Mouse (Mus musculus) midbrain, embryonic 16.5 days (tissue): ENCODE measurements around the gene Pfn1. TPM values are rescaled to one million over a fixed set of nuclear protein-coding genes. Genes with fewer than 3 reads are reported as not detected.

Source experiments
- ATAC-seq: fragments of 200-750 bp; cut with Nextera tagmentation; 2 replicates; pipeline ENCODE4 v1.8.0; 2017; ENCODE audit warnings: moderate TSS enrichment
- H3K27ac ChIP-seq: fragments of 300-500 bp; sonication (generic); 2 replicates; pipeline ENCODE4 v1.5.1; 2014; ENCODE audit warnings: mild to moderate bottlenecking, low read length, mixed read lengths
- H3K27me3 ChIP-seq: fragments of 300-500 bp; sonication (generic); 2 replicates; pipeline ENCODE4 v1.6.1; 2014; ENCODE audit warnings: low read depth, low read length, mixed read lengths; ENCODE audit not compliant: control insufficient read depth, insufficient read depth
- H3K36me3 ChIP-seq: fragments of 300-500 bp; sonication (generic); 2 replicates; pipeline ENCODE4 v1.6.1; 2014; ENCODE audit warnings: mild to moderate bottlenecking, low read length, moderate library complexity, mixed read lengths; ENCODE audit not compliant: control insufficient read depth, insufficient read depth
- H3K4me1 ChIP-seq: fragments of 300-500 bp; sonication (generic); 2 replicates; pipeline ENCODE4 v1.6.1; 2014; ENCODE audit warnings: mild to moderate bottlenecking, low read length, mixed read lengths; ENCODE audit not compliant: control insufficient read depth, insufficient read depth
- H3K4me2 ChIP-seq: fragments of 300-500 bp; sonication (generic); 2 replicates; pipeline ENCODE4 v1.6.1; 2014; ENCODE audit warnings: mild to moderate bottlenecking, low read length, mixed read lengths
- H3K4me3 ChIP-seq: fragments of 300-500 bp; sonication (generic); 2 replicates; pipeline ENCODE4 v1.5.1; 2014; ENCODE audit warnings: low read depth, mild to moderate bottlenecking, low read length, moderate library complexity, mixed read lengths
- H3K9ac ChIP-seq: fragments of 300-500 bp; sonication (generic); 2 replicates; pipeline ENCODE4 v1.6.1; 2014; ENCODE audit warnings: low read depth, low read length, mixed read lengths
- H3K9me3 ChIP-seq: fragments of 300-500 bp; sonication (generic); replicated peaks from 2 replicates; pipeline ENCODE4 v1.6.1; 2014; ENCODE audit warnings: mild to moderate bottlenecking, low read length, mixed read lengths; ENCODE audit not compliant: control insufficient read depth, poor library complexity, severe bottlenecking
- WGBS: fragments of 180-500 bp; shearing (Covaris S2); extraction: QIAGEN DNeasy Blood & Tissue Kit; methylation state at CpG from one replicate; pipeline ENCODE4 v1.1.7; 2014; 5-methylcytosine and 5-hydroxymethylcytosine counted together
- polyA plus RNA-seq: library from polyadenylated mRNA; unstranded; fragments of >200 nt; fragmentation: Nextera tagmentation; extraction: Ambion mirVana; gene quantifications from 2 replicates; pipeline ENCODE4 v1.2.1, GENCODE M21; 2015

The Pfn1 gene
- polyA plus RNA-seq, 1 experiment from 2014 or later: 632 TPM

- Histone ChIP-seq H3K4me1 (peaks cover 22% of the 10 kb centered on the region), H3K27ac (peak within 1 kb of the TSS; percentile 97), H3K27me3 (no peaks in the 10 kb centered on the region), H3K4me2 (peak within 1 kb of the TSS; percentile 79), H3K4me3 (peak within 1 kb of the TSS; percentile 57), H3K9ac (peak within 1 kb of the TSS; percentile 62), H3K36me3 (peaks cover 8% of the 10 kb centered on the region), H3K9me3 (no peaks in the 10 kb centered on the region)
- peak; percentile 96 for ATAC-seq
- under 1% methylated on average over 44 of the region's 44 CpGs for WGBS
These were observed 14.5 kb upstream of the Pfn1 start, which contains the start of gene Spag7 for GRCm38 (mm10) chr11:70668771-70669505. Gene Spag7 (minus strand): TSS chr11:70669416.

GRCm38 (mm10) chr11:70668335-70668770 lies 13.9 kb upstream of the Pfn1 start:
- H3K4me1 ChIP-seq: peaks cover 22% of the 10 kb centered on the region
- H3K9ac ChIP-seq: peak overlapping the region; percentile 58
- 1% methylated on average over 15 of the region's 15 CpGs for WGBS
- peaks cover 9% of the 10 kb centered on the region for H3K36me3 ChIP-seq
- no peaks in the 10 kb centered on the region for H3K9me3 ChIP-seq
- no peaks in the 10 kb centered on the region for H3K27me3 ChIP-seq
- H3K4me3 ChIP-seq: peak overlapping the region; percentile 57
- ATAC-seq: no peak
- peak overlapping the region; percentile 69 for H3K4me2 ChIP-seq
- peak overlapping the region; percentile 97 for H3K27ac ChIP-seq

GRCm38 (mm10) chr11:70667271-70668150 lies 13.1 kb upstream of the Pfn1 start:
- Histone ChIP-seq H3K4me2 (peak overlapping the region; percentile 69), H3K4me1 (peaks cover 22% of the 10 kb centered on the region), H3K9ac (no peak overlapping the region), H3K27me3 (no peaks in the 10 kb centered on the region), H3K36me3 (peaks cover 13% of the 10 kb centered on the region), H3K9me3 (no peaks in the 10 kb centered on the region), H3K27ac (peak overlapping the region; percentile 97), H3K4me3 (peak overlapping the region; percentile 57)
- WGBS: 77% methylated on average over 14 of the region's 14 CpGs
- ATAC-seq: no peak

GRCm38 (mm10) chr11:70666687-70667086 lies 12.2 kb upstream of the Pfn1 start:
- WGBS: 97% methylated on average over 8 of the region's 8 CpGs
- H3K4me1 ChIP-seq: peaks cover 22% of the 10 kb centered on the region
- ATAC-seq: no peak
- no peak overlapping the region for H3K27ac ChIP-seq
- no peaks in the 10 kb centered on the region for H3K27me3 ChIP-seq
- no peak overlapping the region for H3K4me3 ChIP-seq
- H3K36me3 ChIP-seq: peaks cover 11% of the 10 kb centered on the region
- no peak overlapping the region for H3K4me2 ChIP-seq
- H3K9ac ChIP-seq: no peak overlapping the region
- no peaks in the 10 kb centered on the region for H3K9me3 ChIP-seq

- H3K27ac ChIP-seq: no peak overlapping the region
- H3K36me3 ChIP-seq: peaks cover 11% of the 10 kb centered on the region
- H3K4me2 ChIP-seq: no peak overlapping the region
- no peaks in the 10 kb centered on the region for H3K9me3 ChIP-seq
- peaks cover 10% of the 10 kb centered on the region for H3K4me1 ChIP-seq
- WGBS: 94% methylated on average over 9 of the region's 9 CpGs
- H3K4me3 ChIP-seq: no peak overlapping the region
- H3K27me3 ChIP-seq: no peaks in the 10 kb centered on the region
- no peak for ATAC-seq
- H3K9ac ChIP-seq: no peak overlapping the region
These were observed 10.3 kb upstream of the Pfn1 start for GRCm38 (mm10) chr11:70664741-70665140.

- H3K36me3 ChIP-seq: peaks cover 11% of the 10 kb centered on the region
- no peaks in the 10 kb centered on the region for H3K9me3 ChIP-seq
- H3K4me2 ChIP-seq: no peak overlapping the region
- no peak overlapping the region for H3K27ac ChIP-seq
- no peaks in the 10 kb centered on the region for H3K27me3 ChIP-seq
- no peak overlapping the region for H3K9ac ChIP-seq
- WGBS: 92% methylated on average over 6 of the region's 6 CpGs
- H3K4me3 ChIP-seq: no peak overlapping the region
- ATAC-seq: no peak
- H3K4me1 ChIP-seq: peaks cover 10% of the 10 kb centered on the region
These were observed 9.5 kb upstream of the Pfn1 start for GRCm38 (mm10) chr11:70663957-70664356.

GRCm38 (mm10) chr11:70663101-70663500 lies 8.7 kb upstream of the Pfn1 start:
- no peak overlapping the region for H3K27ac ChIP-seq
- no peak for ATAC-seq
- no peak overlapping the region for H3K4me3 ChIP-seq
- H3K4me1 ChIP-seq: peaks cover 10% of the 10 kb centered on the region
- H3K9me3 ChIP-seq: no peaks in the 10 kb centered on the region
- WGBS: 86% methylated on average over 8 of the region's 8 CpGs
- H3K9ac ChIP-seq: no peak overlapping the region
- H3K4me2 ChIP-seq: no peak overlapping the region
- H3K36me3 ChIP-seq: peaks cover 11% of the 10 kb centered on the region
- H3K27me3 ChIP-seq: no peaks in the 10 kb centered on the region

GRCm38 (mm10) chr11:70660571-70660970 lies 6.1 kb upstream of the Pfn1 start:
- WGBS: 93% methylated on average over 8 of the region's 8 CpGs
- Histone ChIP-seq H3K4me3 (no peak overlapping the region), H3K4me1 (peaks cover 10% of the 10 kb centered on the region; the same call in 1 of the 2 replicates), H3K9ac (no peak overlapping the region), H3K4me2 (no peak overlapping the region), H3K36me3 (peaks cover 11% of the 10 kb centered on the region), H3K9me3 (no peaks in the 10 kb centered on the region), H3K27ac (no peak overlapping the region), H3K27me3 (no peaks in the 10 kb centered on the region)
- no peak for ATAC-seq

- Histone ChIP-seq H3K27me3 (no peaks in the 10 kb centered on the region), H3K4me1 (peaks cover 14% of the 10 kb centered on the region; the same call in 1 of the 2 replicates), H3K36me3 (peaks cover 5% of the 10 kb centered on the region), H3K9ac (no peak overlapping the region), H3K4me3 (no peak overlapping the region), H3K4me2 (no peak overlapping the region), H3K9me3 (no peaks in the 10 kb centered on the region), H3K27ac (no peak overlapping the region)
- WGBS: 81% methylated on average over 8 of the region's 8 CpGs
- ATAC-seq: no peak
These were observed 4.5 kb upstream of the Pfn1 start for GRCm38 (mm10) chr11:70658942-70659341.
